Mouse (Mus musculus) limb, embryonic 10.5 days (tissue): ENCODE results near the gene Gemin8. TPM values are rescaled to one million over a fixed set of nuclear protein-coding genes. Genes with fewer than 3 reads are reported as not detected.

Experiments used
- DNase-seq: peaks from one replicate; pipeline ENCODE4 v3.0.0-alpha.2; 2017; ENCODE audit warnings: low spot score
- H3K27ac ChIP-seq: fragments of 300-500 bp; sonication (generic); 2 replicates; pipeline ENCODE4 v1.5.1; 2016; ENCODE audit warnings: mild to moderate bottlenecking
- H3K27me3 ChIP-seq: fragments of 300-500 bp; sonication (generic); 2 replicates; pipeline ENCODE4 v1.6.1; 2016; ENCODE audit warnings: low read depth, mild to moderate bottlenecking; ENCODE audit not compliant: poor library complexity, severe bottlenecking
- H3K36me3 ChIP-seq: fragments of 300-500 bp; sonication (generic); 2 replicates; pipeline ENCODE4 v1.6.1; 2016; ENCODE audit warnings: mild to moderate bottlenecking, moderate library complexity
- H3K4me1 ChIP-seq: fragments of 300-500 bp; sonication (generic); 2 replicates; pipeline ENCODE4 v1.6.1; 2016
- H3K4me3 ChIP-seq: fragments of 300-500 bp; sonication (generic); 2 replicates; pipeline ENCODE4 v1.5.1; 2016; ENCODE audit warnings: mild to moderate bottlenecking, moderate library complexity
- H3K9me3 ChIP-seq: fragments of 300-500 bp; sonication (generic); replicated peaks from 2 replicates; pipeline ENCODE4 v1.6.1; 2016; ENCODE audit warnings: mild to moderate bottlenecking
- WGBS: fragments of 180-500 bp; shearing (Covaris S2); methylation state at CpG from one replicate; pipeline ENCODE4 v1.1.7; 2016; 5-methylcytosine and 5-hydroxymethylcytosine counted together
- polyA plus RNA-seq: library from polyadenylated mRNA; unstranded; fragments of >200 nt; fragmentation: Nextera tagmentation; extraction: Ambion mirVana; gene quantifications from 2 replicates; pipeline ENCODE4 v1.2.1, GENCODE M21; 2016

The Gemin8 gene
- polyA plus RNA-seq, 1 experiment from 2014 or later = 13.3 TPM

GRCm38 (mm10) chrX:166187803-166188202, 17.5 kb downstream of the Gemin8 start:
- H3K4me1 ChIP-seq = no peaks in the 10 kb centered on the region
- H3K27me3 ChIP-seq = peaks cover 75% of the 10 kb centered on the region
- H3K36me3 ChIP-seq = peaks cover 14% of the 10 kb centered on the region; the same call in 1 of the 2 replicates
- H3K4me3 ChIP-seq = no peak overlapping the region
- 96% methylated on average over 1 of the region's 1 CpGs for WGBS
- no peaks in the 10 kb centered on the region for H3K9me3 ChIP-seq
- no peak for DNase-seq
- H3K27ac ChIP-seq = no peak overlapping the region

GRCm38 (mm10) chrX:166196327-166196726, 26.1 kb downstream of the Gemin8 start:
- Histone ChIP-seq H3K27me3 (peaks cover 87% of the 10 kb centered on the region), H3K4me3 (no peak overlapping the region), H3K9me3 (no peaks in the 10 kb centered on the region), H3K36me3 (peaks cover 8% of the 10 kb centered on the region; the same call in 1 of the 2 replicates), H3K4me1 (no peaks in the 10 kb centered on the region), H3K27ac (no peak overlapping the region)
- DNase-seq = no peak

GRCm38 (mm10) chrX:166198266-166198665, 28.0 kb downstream of the Gemin8 start:
- Histone ChIP-seq H3K27ac (no peak overlapping the region), H3K4me3 (no peak overlapping the region), H3K36me3 (peaks cover 2% of the 10 kb centered on the region; the same call in 1 of the 2 replicates), H3K9me3 (no peaks in the 10 kb centered on the region), H3K4me1 (no peaks in the 10 kb centered on the region), H3K27me3 (peaks cover 84% of the 10 kb centered on the region)
- 83% methylated on average over 2 of the region's 2 CpGs for WGBS
- DNase-seq = no peak

GRCm38 (mm10) chrX:166199812-166200211, 29.6 kb downstream of the Gemin8 start:
- Histone ChIP-seq H3K36me3 (peaks cover 2% of the 10 kb centered on the region; the same call in 1 of the 2 replicates), H3K4me3 (no peak overlapping the region), H3K27me3 (peaks cover 87% of the 10 kb centered on the region), H3K9me3 (no peaks in the 10 kb centered on the region), H3K27ac (no peak overlapping the region), H3K4me1 (no peaks in the 10 kb centered on the region; the same call in 1 of the 2 replicates)
- DNase-seq = no peak

- no peaks in the 10 kb centered on the region for H3K4me1 ChIP-seq
- H3K4me3 ChIP-seq = no peak overlapping the region
- H3K36me3 ChIP-seq = no peaks in the 10 kb centered on the region
- H3K27ac ChIP-seq = no peak overlapping the region
- H3K9me3 ChIP-seq = no peaks in the 10 kb centered on the region
- no peak for DNase-seq
- peaks cover 98% of the 10 kb centered on the region for H3K27me3 ChIP-seq
- 87% methylated on average over 2 of the region's 2 CpGs for WGBS
Observed at GRCm38 (mm10) chrX:166214576-166214975, 44.3 kb downstream of the Gemin8 start.

GRCm38 (mm10) chrX:166216248-166216647, 46.0 kb downstream of the Gemin8 start:
- H3K4me3 ChIP-seq = no peak overlapping the region
- no peaks in the 10 kb centered on the region for H3K36me3 ChIP-seq
- H3K27ac ChIP-seq = no peak overlapping the region
- peaks cover 97% of the 10 kb centered on the region for H3K27me3 ChIP-seq
- no peak for DNase-seq
- no peaks in the 10 kb centered on the region for H3K9me3 ChIP-seq
- no peaks in the 10 kb centered on the region for H3K4me1 ChIP-seq
- 87% methylated on average over 6 of the region's 6 CpGs for WGBS

- H3K27me3 ChIP-seq = peaks cover 98% of the 10 kb centered on the region
- H3K9me3 ChIP-seq = no peaks in the 10 kb centered on the region
- H3K4me1 ChIP-seq = no peaks in the 10 kb centered on the region
- H3K4me3 ChIP-seq = no peak overlapping the region
- H3K27ac ChIP-seq = no peak overlapping the region
- WGBS = 88% methylated on average over 8 of the region's 8 CpGs
- H3K36me3 ChIP-seq = no peaks in the 10 kb centered on the region
- no peak for DNase-seq
Observed at GRCm38 (mm10) chrX:166216720-166217119, 46.5 kb downstream of the Gemin8 start.

- no peaks in the 10 kb centered on the region for H3K9me3 ChIP-seq
- H3K4me3 ChIP-seq = no peak overlapping the region
- no peak for DNase-seq
- no peak overlapping the region for H3K27ac ChIP-seq
- no peaks in the 10 kb centered on the region for H3K36me3 ChIP-seq
- peaks cover 92% of the 10 kb centered on the region for H3K27me3 ChIP-seq
- WGBS = 69% methylated on average over 5 of the region's 5 CpGs
- no peaks in the 10 kb centered on the region for H3K4me1 ChIP-seq
Observed at GRCm38 (mm10) chrX:166219331-166219730, 49.1 kb downstream of the Gemin8 start.

GRCm38 (mm10) chrX:166226856-166227255, 56.6 kb downstream of the Gemin8 start:
- Histone ChIP-seq H3K9me3 (no peaks in the 10 kb centered on the region), H3K27me3 (peaks cover 92% of the 10 kb centered on the region)

GRCm38 (mm10) chrX:166229750-166230149, 59.5 kb downstream of the Gemin8 start:
- peaks cover 96% of the 10 kb centered on the region for H3K27me3 ChIP-seq
- no peaks in the 10 kb centered on the region for H3K4me1 ChIP-seq
- H3K27ac ChIP-seq = no peak overlapping the region
- 82% methylated on average over 3 of the region's 3 CpGs for WGBS
- H3K36me3 ChIP-seq = no peaks in the 10 kb centered on the region
- no peaks in the 10 kb centered on the region for H3K9me3 ChIP-seq
- H3K4me3 ChIP-seq = no peak overlapping the region
- DNase-seq = no peak

More at GRCm38 (mm10) chrX:166226856-166227255, 56.6 kb downstream of the Gemin8 start:
- DNase-seq = no peak
- Histone ChIP-seq H3K4me3 (no peak overlapping the region), H3K36me3 (no peaks in the 10 kb centered on the region), H3K27ac (no peak overlapping the region), H3K4me1 (no peaks in the 10 kb centered on the region)
- 85% methylated on average over 5 of the region's 5 CpGs for WGBS

- H3K27me3 ChIP-seq = peaks cover 95% of the 10 kb centered on the region
- no peaks in the 10 kb centered on the region for H3K36me3 ChIP-seq
- H3K4me1 ChIP-seq = no peaks in the 10 kb centered on the region
- DNase-seq = no peak
- WGBS = 88% methylated on average over 6 of the region's 6 CpGs
- no peak overlapping the region for H3K4me3 ChIP-seq
- H3K9me3 ChIP-seq = no peaks in the 10 kb centered on the region
- no peak overlapping the region for H3K27ac ChIP-seq
Observed at GRCm38 (mm10) chrX:166230515-166231267, 60.4 kb downstream of the Gemin8 start.

GRCm38 (mm10) chrX:166236131-166236530, 65.9 kb downstream of the Gemin8 start:
- H3K4me3 ChIP-seq = no peak overlapping the region
- H3K27ac ChIP-seq = no peak overlapping the region
- DNase-seq = no peak
- peaks cover 98% of the 10 kb centered on the region for H3K27me3 ChIP-seq
- WGBS = 59% methylated on average over 2 of the region's 2 CpGs
- H3K36me3 ChIP-seq = no peaks in the 10 kb centered on the region
- no peaks in the 10 kb centered on the region for H3K9me3 ChIP-seq
- peaks cover 10% of the 10 kb centered on the region for H3K4me1 ChIP-seq

GRCm38 (mm10) chrX:166238831-166239460, 68.7 kb downstream of the Gemin8 start, which contains the start of gene Gpm6b:
Gene Gpm6b, plus strand, starts transcription at chrX:166238911.
- peak within 1 kb of the TSS; percentile 75 for H3K27ac ChIP-seq
- no peaks in the 10 kb centered on the region for H3K9me3 ChIP-seq
- peak within 1 kb of the TSS; percentile 62 for H3K4me3 ChIP-seq
- no peaks in the 10 kb centered on the region for H3K36me3 ChIP-seq
- peaks cover 10% of the 10 kb centered on the region for H3K4me1 ChIP-seq
- DNase-seq = peak; percentile 61
- WGBS = 13% methylated on average over 53 of the region's 63 CpGs
- peaks cover 99% of the 10 kb centered on the region for H3K27me3 ChIP-seq
